Mouse (Mus musculus) gastrocnemius, postnatal 25 days (tissue): ENCODE results near the gene Vmn1r218. TPM values are rescaled to one million over a fixed set of nuclear protein-coding genes. Genes with fewer than 3 reads are reported as not detected.
"Not testable (repeated sequence)": the region's sequence is repeated elsewhere in the genome, so short reads cannot be mapped to it uniquely, and the experiment has no call there.

Experiments
- DNase-seq: peaks from one replicate; pipeline ENCODE4 v3.0.0; 2022
- long read RNA-seq, 2 experiments: library from polyadenylated mRNA; stranded (forward); transcript quantifications; one replicate each; pipeline ENCODE4 v2.0.0; 2021
- total RNA-seq, 2 experiments: library from RNA; stranded (reverse); gene quantifications; 1 replicate in 1 of 2; 2 replicates in 1 of 2; pipeline ENCODE4 v1.2.3; 2021

Gene Vmn1r218
- not detected for total RNA-seq
- long read RNA-seq, experiment 1 = 0 reads
- long read RNA-seq, experiment 2 = 0 reads

GRCm38 (mm10) chr13:23133099-23133498 is at the start of gene Vmn1r218:
TSS of gene Vmn1r218 (plus strand) at chr13:23133155.
- DNase-seq = no peak

GRCm38 (mm10) chr13:23094386-23094785 is 38.6 kb upstream of the Vmn1r218 start:
- DNase-seq = no peak

- not testable (repeated sequence) for DNase-seq
Observed at GRCm38 (mm10) chr13:23118126-23118525, 14.8 kb upstream of the Vmn1r218 start, which contains the start of gene Vmn1r217. TSS of gene Vmn1r217 (minus strand) at chr13:23118226.

- no peak for DNase-seq
Observed at GRCm38 (mm10) chr13:23120611-23121010, 12.3 kb upstream of the Vmn1r218 start.

GRCm38 (mm10) chr13:23133501-23133900 is 546 bp downstream of the Vmn1r218 start:
- DNase-seq = no peak

DNA sequence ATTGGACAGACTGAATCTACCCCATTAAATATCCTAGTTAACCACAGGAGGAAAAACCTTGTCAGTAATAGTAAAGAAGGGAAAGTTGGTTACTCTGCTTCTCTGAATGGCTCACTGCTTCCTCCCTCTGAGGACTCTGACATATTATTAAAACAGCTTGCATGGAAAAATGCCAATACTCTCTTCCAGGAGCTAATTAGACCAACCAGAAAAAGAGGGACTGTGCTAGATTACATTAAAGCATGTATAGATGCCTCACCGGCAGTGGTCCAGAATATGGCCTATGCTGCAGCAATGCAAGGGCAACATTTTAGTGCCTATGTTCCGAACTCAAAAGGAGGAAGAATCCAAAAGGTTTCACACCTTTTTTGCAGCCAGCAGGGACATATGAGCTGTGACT is 5.9 kb downstream of the Vmn1r218 start:
- no peak for DNase-seq

DNA sequence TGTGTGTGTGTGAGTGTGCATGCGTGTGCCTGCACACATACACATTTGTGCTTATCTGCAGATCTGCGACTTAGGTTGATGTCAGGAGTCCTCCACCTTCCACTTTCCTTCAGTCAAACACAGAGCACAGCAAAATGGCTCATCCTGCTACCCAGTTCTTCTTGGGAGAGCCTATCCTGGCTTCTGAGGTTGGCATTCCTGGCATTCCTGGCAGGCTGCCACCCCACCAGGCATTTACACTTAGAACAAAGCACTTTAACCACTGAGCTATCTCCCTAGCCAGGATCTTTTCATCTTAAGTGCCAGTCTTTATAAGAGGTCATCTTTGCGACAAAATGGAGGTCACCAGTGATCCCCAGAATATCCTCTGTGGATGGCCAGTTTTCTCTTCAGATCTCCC is 24.9 kb downstream of the Vmn1r218 start:
- no peak for DNase-seq

- DNase-seq = no peak
Observed at GRCm38 (mm10) chr13:23159012-23159411, 26.1 kb downstream of the Vmn1r218 start, which contains the start of gene Vmn1r219. TSS of gene Vmn1r219 (plus strand) at chr13:23159312.

GRCm38 (mm10) chr13:23166471-23166870 is 33.5 kb downstream of the Vmn1r218 start:
- DNase-seq = not testable (repeated sequence)

GRCm38 (mm10) chr13:23187875-23188274 is 54.9 kb downstream of the Vmn1r218 start, which contains the start of gene Vmn1r220:
TSS of gene Vmn1r220 (minus strand) at chr13:23187975.
- DNase-seq = no peak

Other genes starting within 250 kb of the Vmn1r218 start
- gene Vmn1r212, start 248.9 kb upstream of the Vmn1r218 start, total RNA-seq = not detected
- not detected for gene Vmn1r213, start 125.5 kb upstream of the Vmn1r218 start, total RNA-seq
- not detected for gene Vmn1r214, start 102.7 kb upstream of the Vmn1r218 start, total RNA-seq
- not detected for gene Vmn1r215, start 65.1 kb upstream of the Vmn1r218 start, total RNA-seq
- gene Vmn1r217, start 14.9 kb upstream of the Vmn1r218 start, total RNA-seq = not detected
- not detected for gene Vmn1r219, start 26.2 kb downstream of the Vmn1r218 start, total RNA-seq
- gene Vmn1r220, start 54.8 kb downstream of the Vmn1r218 start, total RNA-seq = not detected
- gene Vmn1r221, start 81.0 kb downstream of the Vmn1r218 start, total RNA-seq = not detected
- gene Vmn1r222, start 102.8 kb downstream of the Vmn1r218 start, total RNA-seq = not detected
- not detected for gene Vmn1r223, start 114.0 kb downstream of the Vmn1r218 start, total RNA-seq
- 10 to 100 TPM in 1 of 2 experiments, 1 to 10 TPM in 1; 8.8 to 10.3 TPM for gene Zfp322a, start 236.1 kb downstream of the Vmn1r218 start, total RNA-seq